Mouse (Mus musculus) lung, postnatal 14 days (tissue): ENCODE results near the gene Mrpl20.

Source experiments
- DNase-seq: peaks from one replicate; pipeline ENCODE4 v3.0.0; 2021

Mrpl20 gene

DNA sequence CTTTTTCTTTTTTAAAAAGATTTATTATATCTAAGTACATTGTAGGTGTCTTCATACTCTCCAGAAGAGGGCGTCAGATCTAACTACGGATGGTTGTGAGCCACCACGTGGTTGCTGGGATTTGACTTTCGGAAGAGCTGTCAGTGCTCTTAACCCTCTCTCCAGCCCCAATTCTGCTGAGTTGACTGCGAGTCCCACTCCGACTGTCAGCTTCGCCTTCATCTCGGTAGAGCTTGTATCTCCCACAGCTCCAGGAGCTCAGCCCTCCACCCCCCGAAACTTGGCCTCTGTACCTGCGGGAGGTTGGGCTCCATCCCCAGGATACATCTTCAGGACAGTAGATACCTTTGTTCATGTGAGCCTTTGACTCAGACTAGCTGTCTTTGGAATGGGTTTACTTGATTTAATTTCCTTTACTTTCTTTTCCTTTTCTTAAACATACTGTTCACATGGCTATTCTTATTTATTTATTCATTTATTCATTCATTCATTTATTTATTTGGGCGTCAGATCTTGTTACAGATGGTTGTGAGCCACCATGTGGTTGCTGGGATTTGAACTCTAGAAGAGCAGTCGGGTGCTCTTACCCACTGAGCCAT, at the start of gene Mrpl20:
Gene Mrpl20, plus strand, starts transcription at position 138 of the 599 bp plus-strand sequence.
- no peak for DNase-seq

DNA sequence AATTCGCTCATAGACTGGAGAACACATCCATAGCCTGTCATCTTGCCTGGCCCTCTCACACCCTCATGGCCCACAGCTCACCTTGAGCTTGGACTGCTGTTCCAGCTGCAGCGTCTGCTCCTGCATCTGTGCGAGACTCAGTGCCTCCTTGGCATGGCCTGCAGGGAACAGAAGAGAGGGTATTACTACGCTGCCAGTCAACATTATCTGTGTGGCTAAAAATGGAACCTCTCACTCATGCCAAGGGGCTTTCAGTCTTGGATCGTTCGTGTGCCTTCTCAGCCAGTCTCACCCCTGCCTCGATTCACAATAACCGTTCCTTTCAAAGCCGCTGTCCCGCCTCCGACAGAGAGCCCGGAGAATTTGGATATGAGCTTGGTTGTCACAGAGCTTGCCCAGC, 45.7 kb upstream of the Mrpl20 start:
- no peak for DNase-seq

DNA sequence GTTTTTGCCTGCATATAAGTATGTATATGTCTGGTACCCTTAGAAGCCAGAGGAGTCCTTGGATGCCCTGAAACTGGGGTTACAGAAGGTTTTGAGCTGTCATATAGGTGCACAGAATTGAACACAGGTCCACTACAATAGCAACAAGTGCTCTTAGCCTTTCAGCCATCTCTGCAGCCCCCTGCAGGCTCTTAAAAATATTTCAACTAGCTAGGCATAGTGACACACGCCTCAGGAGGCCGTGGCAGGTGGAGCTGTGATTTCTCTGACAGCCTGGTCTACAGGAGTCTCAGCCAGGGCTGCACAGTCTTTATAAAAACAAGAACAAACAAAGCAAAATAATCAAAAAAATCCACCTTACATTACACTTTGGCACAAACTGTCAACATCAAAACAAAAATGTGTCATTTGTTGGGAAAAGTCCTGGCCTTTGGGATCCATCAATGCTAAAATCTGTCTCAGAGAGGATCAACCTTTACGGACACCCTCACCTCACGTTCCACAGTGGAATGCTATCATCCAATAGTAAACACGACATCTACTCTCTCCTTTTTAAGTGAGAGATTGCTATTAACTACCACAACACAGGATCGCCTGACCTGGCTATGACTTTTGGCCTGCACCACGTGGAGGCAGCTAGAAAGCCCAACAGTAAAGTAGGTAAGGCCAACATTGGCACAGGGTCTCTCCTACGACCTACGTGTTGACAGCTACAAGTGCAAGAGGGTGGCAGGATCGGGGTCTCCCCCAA, 42.6 kb upstream of the Mrpl20 start:
- no peak for DNase-seq

DNA sequence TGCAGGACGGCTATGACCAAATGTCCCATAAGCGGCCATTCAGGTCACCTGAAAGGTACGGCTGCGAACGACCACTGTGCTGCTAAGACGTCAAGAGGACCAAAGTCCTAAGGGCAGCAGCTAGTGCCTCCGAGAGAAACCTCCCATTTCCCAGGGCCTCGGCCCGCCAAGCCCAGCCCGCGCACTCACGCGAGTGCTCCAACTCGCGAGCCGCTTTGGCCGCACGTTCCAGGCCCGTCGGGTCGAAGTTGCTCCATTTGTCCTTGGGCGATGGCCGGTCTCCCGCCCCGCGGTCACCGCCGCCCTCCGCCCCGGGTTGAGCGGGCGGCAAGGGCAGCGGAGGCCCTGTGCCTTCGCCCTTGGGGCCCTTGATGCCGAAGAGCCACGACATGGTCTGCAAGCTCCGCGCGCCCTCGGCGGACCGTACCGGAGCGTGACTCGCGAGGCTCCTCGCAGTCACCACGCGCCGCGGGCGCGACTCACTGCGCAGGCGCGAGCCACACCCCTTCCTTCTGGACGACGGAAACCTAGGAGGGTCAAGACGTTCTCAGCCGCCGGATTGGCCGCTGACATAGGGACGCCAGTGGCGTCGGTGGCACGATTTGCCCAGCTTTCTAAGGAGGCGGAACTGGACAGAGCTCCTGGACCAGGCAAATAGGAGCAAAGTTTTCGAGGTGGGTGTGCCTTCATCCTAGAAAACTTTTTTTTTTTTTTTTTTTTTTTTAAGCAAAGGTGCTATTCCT, 41.9 kb upstream of the Mrpl20 start, which contains the start of gene Atad3a:
Gene Atad3a, minus strand, starts transcription at position 481 of the 743 bp plus-strand sequence.
- DNase-seq, result peak; percentile 98

DNA sequence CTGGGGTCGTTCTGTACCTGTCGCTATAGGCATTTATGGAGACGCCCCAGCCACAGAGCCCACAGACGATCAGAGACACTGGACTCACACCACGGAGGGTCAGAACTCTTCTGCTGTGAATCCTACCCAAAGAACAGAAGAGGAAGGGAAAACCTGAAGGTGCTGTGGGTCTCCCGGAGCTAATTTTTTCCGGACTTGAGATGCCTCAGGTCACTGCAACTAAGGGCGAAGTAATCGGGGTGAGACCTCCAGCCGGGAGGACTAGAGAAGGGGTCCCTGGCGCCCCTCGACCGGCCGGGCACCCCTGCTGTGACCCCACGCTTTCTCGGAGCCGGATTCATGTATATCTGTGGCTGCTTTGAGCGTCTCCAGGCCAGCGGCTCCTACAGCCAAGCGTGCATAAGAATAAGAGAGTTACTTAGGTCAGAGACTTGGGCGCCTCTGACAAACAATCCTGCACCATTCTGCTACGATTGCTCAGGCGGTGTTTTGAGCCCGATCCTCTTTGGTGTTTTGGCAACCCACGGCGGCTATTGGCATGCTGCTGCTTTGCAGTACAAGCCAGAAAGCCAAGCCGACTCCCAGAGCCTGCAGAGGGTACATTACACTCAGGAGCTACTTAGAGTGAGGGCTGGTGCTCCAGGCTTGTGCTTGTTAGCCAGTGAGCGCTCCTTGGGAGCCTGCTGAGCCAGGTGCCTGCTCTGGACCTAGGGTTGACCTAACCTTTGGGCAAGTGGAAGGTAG, 41.1 kb upstream of the Mrpl20 start:
- no peak for DNase-seq

DNA sequence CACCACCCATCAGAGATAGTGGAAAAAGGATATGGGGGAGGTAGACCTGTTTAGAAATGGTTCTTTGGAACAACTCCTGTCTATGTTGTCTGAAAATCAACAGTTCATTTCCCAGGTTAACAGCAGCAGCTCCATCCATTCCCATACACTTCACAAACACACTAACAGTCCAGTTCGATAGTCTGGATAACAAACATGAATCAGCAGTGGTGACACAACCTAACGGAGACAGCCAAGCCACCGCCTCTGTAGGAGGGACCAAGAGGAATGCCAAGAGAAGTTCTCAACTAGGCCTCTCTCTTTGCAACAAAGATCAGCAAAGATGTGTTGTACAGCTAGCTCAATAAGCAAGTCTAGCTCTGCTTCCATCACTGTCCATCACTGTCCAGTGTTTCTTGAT, 40.3 kb upstream of the Mrpl20 start:
- no peak for DNase-seq

DNA sequence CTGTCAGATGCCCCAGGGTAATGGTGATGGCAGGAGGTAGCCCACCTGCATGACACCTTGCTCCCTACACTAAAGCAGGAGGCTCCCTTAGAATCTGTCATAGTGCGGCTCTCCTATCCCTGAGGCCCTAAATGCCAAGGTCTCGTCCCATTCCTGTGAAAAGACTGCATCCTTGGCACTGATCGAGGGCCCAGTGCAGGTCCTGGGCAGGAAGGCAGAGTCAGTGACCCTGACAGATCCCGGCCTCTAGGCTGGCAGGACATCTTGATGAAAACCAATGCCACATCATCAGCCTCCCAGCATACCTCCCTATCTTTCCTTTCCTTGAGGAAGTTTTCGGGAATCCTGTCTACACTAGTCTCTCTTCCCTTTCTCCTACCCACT, 33.2 kb upstream of the Mrpl20 start:
- DNase-seq, result no peak

DNA sequence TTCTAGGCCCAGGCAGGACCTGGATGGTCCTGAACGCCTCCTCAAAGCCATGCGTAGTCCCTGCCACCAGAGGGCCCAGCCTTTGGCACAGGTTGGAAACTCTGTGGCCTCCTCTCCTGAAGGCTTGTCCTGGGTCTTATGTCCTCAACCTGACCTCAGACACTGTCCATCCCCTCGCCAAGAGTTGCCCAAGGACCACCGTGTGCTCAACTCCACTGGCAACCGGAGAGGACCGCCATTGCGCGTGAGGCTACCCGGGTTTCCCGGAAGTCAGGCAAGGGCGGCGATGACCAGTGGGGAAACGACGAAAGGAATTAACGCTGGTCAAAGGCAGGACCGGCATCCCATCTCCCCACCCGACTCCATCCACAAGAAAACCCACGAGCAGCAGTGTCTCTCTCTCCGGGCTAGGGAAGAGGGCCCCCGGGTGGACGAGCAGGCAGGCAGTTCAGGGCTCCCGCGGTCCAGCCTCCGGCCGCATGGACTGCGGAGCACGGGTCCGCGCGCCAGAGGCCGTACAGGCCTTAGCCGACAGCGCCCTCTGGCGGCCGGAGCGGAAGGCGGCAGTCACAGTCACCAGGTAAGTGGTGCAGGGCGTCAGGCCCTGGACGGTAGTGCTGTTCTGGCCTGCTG, 32.7 kb upstream of the Mrpl20 start:
- DNase-seq, result peak; percentile 94

DNA sequence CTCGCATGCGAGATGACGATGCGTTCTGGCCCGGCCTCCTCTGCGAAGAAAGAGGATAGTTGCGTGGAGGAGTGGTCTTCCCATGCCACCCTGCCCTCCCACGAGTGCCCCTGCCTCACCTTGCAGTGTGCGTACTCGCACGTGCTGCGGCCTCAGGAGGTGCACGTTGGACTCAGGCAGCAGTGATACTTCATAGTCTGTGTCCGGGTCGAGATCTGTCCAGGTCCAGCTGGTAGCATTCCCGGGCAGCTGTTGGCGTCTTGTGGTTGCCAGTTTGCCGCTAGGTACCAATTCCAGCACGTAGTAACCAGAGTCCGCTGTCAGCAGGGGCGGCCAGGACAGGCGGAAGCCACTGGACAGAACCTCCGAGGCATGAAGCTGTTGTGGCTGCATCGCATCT, 32.1 kb upstream of the Mrpl20 start:
- DNase-seq, result no peak

DNA sequence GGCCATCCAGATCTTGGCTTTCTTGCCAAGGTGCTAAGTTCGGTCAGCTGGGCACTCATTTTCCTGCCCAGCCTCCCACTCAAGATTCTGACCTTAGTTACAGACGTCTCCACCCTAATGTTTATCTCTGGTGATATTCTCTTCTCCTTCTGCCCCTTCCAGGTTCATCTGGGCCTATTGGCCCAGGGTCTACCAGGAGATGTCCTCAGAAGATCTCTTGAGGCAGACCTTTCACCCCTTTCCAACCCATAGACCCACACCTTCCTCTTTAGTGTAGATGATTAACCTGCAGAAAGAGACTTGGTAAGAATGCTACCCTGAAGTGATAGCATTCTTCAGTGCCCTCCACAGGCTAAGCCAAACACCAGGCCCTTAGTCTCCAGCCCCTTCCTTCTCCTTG, 31.0 kb upstream of the Mrpl20 start:
- no peak for DNase-seq

DNA sequence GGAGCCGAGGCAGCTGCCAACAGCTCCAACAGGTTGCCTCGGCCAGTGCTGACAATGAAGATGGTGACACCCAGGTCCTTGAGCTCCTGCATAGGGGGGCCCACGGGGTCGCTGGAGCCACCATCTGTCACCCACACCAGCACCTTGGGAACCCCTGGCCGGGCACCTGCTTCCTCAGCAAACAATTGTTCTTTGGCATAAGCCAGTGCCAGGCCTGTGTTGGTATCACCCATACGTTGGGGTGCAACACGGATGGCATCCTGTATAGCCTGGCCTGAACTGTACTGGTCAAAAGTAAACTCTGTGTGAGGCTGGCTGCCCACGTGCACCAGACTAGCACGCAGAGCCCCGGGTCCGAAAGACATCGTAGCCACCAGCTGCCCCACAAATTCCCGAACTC, 29.9 kb upstream of the Mrpl20 start:
- no peak for DNase-seq

DNA sequence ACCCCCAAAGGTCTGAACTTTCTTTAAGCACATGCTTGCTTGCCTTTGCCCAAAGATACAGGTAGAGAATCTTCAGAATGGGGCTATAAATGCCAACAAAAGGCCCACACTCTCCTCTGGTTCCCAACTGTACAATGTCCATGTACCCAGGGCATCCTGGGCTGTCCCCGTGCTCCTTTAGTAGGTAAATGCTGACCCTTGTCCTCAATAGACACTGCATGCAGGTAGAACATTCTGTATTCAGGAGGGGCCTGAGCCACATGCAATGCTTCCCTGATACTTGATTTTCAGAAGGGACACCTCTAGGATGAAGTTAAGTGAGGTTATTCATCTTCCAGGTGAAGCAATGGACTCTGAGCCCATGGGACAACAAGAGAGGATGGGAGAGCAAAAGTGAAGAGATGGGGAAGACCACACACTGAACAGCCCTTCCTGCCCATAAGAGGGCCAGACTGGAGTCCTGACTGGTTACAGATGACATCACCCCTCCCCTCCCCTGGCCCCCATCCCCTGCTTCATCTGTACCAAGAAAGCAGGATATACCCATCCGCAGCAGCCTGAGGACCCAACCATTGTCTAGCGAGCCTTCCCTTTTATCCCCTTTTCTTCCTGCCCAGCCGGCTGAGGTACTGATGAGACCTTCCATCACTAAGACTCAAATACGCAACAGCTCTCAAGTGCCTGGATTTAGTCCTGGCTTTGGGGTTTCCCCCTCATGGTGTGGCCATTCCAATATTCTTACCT, 29.2 kb upstream of the Mrpl20 start:
- no peak for DNase-seq

DNA sequence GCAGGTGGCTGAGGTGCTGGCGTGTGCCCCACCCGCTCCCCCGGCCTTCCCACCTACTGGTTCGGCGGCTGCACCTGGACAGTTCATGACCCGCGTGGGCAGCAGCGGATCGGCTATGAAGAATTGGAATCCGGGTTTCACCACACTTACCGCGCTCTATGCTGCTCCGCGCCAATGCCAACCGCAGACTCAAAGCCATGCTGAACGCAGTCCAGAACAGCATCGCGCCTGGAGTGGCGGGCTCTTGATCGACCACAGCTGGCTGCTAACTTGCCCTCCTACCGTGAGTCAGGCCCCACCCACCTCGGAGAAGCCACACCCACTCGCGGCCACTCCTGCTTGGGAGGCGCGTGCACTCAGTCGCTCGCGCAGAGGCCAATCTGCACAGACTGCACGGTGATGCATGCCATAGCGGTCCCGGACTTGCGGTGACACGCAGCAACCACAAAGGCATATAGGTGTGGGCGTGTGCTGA, 28.4 kb upstream of the Mrpl20 start, which contains the start of gene Vwa1:
Gene Vwa1, minus strand, starts transcription at position 419 of the 475 bp plus-strand sequence.
- DNase-seq, result peak; percentile 89

DNA sequence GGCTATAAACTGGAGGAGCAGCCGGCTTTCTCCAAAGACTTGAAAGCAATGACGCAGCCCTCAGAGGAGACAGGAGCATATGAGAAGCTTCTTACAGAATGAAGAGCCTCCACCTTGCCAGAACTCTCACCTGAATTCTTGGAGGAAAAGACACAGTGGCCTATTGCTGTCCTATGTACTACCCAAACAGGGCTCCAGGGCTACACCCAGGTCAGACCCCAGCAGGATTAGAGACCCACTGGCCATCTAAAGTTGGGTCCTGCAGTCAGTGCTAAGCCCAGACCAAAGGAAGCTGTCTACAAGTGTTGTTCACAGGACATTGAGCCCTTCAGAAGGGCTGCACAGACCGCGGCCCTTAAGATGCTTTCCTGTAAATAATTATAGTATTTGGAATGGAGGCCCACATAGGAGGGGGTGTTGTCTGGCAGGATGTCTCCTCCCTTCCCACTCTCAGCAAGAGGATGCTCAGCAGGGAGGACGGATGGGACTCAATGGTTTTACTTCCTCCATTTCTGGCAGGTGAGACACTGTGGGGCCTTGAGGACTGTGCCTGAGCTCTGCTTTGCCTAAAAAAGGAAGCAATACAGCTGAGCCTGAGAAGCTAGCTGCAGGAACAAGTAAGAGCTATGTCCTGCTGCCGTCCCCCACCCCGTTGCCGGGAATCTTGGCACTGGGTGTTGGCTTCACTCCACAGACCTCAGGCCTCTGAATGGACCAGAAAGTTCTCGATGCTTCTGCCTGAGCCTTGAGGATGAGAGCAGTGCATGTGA, 27.5 kb upstream of the Mrpl20 start:
- peak; percentile 60 for DNase-seq

DNA sequence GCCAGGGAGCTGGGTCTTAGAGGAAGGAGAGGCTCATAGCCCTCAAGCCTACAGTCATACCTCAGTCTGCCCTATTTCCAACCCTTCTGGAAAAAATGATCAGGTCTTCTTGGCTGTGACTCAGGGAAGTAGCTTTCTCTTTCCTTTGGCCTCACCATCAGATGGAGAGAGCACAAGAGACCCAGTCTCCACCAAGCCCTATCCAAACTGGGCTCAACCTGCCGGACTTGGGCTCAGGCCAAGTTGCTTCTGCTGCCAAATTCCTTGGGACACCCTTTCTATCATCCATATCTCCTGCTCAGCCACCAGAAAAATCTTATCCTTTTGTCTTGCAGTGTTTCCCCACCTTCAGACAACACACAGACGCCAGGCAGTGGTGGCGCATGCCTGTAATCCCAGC, 26.8 kb upstream of the Mrpl20 start:
- DNase-seq, result no peak

DNA sequence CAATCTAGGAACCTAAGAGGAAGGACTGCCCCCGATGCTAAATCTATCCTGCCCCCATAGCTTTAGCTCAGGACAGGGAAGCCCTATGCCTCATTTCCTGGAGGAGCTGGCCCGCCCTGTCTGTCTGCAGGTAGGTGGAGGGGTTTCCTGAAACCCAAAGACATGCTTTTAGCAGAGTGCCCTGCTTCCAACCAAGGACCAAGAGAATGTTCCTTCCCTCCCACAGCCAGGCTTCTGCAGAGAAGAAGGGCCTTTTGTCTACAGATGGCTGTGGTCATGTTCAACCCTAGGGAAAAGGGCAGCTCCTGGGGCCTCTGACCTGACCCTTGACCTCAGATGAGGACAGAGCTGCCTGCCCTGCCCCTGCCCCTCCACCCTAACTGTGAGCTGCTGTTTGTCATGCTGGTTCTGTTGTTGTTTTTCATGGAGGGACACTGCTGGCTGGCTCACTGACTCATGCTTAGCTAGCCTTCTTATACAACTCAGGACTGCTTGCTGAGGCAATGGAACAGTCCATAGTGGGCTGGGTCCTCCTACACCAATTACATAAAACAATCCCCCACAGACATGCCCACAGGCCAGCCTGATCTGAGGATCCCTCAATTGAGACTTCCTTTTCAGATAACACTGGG, 25.9 kb upstream of the Mrpl20 start:
- DNase-seq, result no peak

DNA sequence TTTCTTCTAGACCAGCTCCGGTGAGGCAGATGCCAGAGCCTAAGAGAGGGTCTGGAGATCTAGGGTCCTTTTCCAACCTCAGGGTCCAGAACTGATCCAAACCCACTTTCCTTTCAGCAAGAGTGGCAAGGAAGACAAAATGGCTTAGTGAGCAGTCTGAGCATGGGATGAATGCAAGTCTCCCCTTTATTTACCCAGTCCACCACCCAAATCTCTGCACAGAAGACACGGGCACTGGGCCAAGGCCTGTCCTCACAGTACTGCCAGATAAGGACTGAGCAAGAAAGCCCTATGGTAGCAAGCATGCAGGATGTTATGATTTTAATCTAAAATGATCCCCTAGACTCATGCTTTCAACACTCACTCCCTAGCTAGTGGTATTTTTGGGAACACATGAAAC, 24.9 kb upstream of the Mrpl20 start:
- no peak for DNase-seq

DNA sequence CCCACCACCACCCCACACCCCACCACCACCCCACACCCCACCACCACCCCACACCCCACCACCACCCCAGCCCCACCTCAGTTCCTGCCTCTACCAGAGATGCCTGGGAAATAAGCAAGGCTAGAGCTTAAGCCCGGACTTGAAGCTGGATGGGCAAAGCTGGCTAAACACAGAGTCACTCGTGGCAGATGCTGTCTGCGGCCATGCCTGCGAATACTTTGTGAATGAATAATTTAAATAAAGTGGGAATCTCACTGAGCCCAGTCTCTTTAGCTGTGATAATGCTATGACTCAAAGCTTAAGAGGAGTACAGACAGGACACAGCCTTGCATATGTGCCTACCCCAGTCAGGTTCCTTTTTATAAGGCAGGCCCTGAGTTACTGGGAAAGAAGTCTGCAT, 23.2 kb upstream of the Mrpl20 start:
- no peak for DNase-seq

DNA sequence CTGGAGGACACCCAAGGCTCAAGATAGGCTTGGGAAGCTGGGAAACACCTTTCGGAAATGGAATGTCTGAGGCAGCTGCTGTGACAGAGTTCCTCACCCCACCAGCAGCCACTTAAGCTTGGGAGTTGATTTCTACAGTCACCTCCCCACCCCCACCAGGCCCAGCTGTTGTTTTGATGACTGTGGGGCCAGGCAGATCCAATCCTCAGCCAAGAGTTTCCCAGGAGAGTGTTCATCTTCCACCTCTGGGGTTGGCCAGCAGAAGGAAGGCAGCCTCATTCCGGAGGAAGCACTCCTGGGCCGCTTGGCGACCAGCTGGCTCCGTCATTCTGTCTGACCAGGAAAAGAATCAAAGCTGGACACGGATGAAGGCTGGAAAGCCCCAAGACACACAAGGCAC, 21.8 kb upstream of the Mrpl20 start:
- no peak for DNase-seq

DNA sequence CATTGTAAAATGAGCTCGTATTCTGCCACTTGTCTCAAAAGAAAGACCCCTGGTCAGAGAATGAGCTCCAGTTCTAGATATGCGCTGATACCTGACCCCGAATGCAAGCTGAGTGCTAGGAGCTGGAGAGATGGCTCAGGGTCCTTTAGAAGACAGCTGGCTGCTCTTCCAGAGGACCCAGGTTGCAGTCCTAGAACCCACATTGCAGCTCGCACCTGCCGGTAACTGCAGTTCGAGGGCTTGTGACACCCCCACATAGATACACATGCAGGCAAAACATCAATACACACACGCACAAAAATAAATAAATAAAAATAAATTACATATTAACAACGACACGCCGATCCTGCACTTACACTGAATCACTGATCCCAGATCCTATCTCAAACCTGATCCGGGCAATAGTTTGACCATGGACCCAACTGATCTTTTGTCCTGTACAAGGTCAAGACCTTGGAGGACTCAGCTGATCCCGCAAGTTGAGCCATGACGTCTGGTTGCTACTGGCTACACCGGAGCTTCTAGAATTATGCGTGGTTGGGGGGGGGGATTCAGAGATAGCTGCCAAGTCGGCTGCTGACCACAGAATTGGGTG, 19.1 kb upstream of the Mrpl20 start:
- DNase-seq, result no peak
